Mouse (Mus musculus): ENCODE data around the gene Src.
"Not testable (repeated sequence)": the region's sequence is repeated elsewhere in the genome, so short reads cannot be mapped to it uniquely, and the experiment has no call there.

DNA sequence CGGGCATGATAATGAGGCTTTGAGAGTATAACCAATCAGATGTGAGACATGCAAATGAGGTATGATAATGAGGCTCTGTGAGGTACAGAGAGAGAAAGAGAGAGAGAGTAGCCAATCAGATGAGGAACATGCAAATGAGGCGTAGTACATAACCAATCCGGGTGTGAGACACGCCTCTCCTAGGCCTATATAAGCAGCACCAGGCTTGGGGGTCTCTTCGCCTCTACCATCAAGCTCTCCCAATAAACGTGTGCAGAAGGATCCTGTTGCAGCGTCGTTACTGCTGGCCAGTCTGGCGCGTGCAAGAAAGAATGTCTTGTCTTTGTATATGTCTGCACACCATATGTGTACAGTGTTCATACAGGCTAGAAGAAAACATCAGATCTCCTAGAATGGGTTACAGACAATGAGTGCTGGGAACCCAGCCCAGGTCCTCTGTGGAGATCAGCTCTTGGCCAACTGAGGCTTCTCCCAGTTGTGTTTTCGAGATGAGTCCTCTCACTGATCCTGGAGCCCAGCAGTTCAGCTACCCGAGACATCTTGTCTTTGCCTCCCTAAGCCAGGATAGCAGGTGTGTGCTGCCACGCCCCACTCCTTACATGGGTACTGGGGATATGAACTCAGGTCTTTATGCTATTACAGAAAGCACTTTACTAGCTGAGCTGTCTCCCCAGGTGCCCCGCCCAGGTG, 29.2 kb upstream of the Src start:
- TF ChIP-seq POLR2A (IDR thresholded peaks at IDR 0.05; ENCODE audit: extremely low read depth, insufficient read depth, low read length); CTCF (IDR thresholded peaks at IDR 0.05; ENCODE audit: low read depth, low read length): not testable (repeated sequence)
